Mouse (Mus musculus) c-Kit-positive CD71-negative TER-119-negative erythroid progenitor cells, embryonic 14.5 days (primary cell): ENCODE measurements around the gene Plcb3.
"Not testable (repeated sequence)": the region's sequence is repeated elsewhere in the genome, so short reads cannot be mapped to it uniquely, and the experiment has no call there.

Experiments
- DNase-seq: peaks from one replicate; pipeline ENCODE4 v3.0.0-alpha.2; 2013; ENCODE audit warnings: low read depth

Gene Plcb3

GRCm38 (mm10) chr19:6975537-6976521 is at the start of gene Plcb3:
Gene Plcb3 (minus strand): TSS chr19:6976470.
- DNase-seq: no peak

- DNase-seq: peak; percentile 67
These were observed 44.0 kb upstream of the Plcb3 start for GRCm38 (mm10) chr19:7020224-7020641.

GRCm38 (mm10) chr19:7019191-7019590 is 42.9 kb upstream of the Plcb3 start, which contains the start of gene Fermt3:
Gene Fermt3 (minus strand): TSS chr19:7019469.
- DNase-seq: peak; percentile 68

GRCm38 (mm10) chr19:7018546-7018945 is 42.3 kb upstream of the Plcb3 start:
- no peak for DNase-seq

GRCm38 (mm10) chr19:7017541-7018457 is 41.5 kb upstream of the Plcb3 start:
- DNase-seq: peak; percentile 70

- DNase-seq: no peak
These were observed 38.3 kb upstream of the Plcb3 start for GRCm38 (mm10) chr19:7014481-7015135.

GRCm38 (mm10) chr19:7013984-7014383 is 37.7 kb upstream of the Plcb3 start:
- no peak for DNase-seq

- no peak for DNase-seq
These were observed 36.2 kb upstream of the Plcb3 start for GRCm38 (mm10) chr19:7012426-7012825.

- DNase-seq: no peak
These were observed 30.8 kb upstream of the Plcb3 start for GRCm38 (mm10) chr19:7006892-7007593.

GRCm38 (mm10) chr19:6999360-7000063 is 23.2 kb upstream of the Plcb3 start:
- DNase-seq: no peak

- no peak for DNase-seq
These were observed 21.5 kb upstream of the Plcb3 start for GRCm38 (mm10) chr19:6997721-6998290.

GRCm38 (mm10) chr19:6996006-6996405 is 19.7 kb upstream of the Plcb3 start, which contains the start of the genes Nudt22 and Trpt1:
Gene Nudt22 (minus strand): TSS chr19:6996117.
Gene Trpt1 (plus strand): TSS chr19:6996131.
- peak; percentile 76 for DNase-seq

GRCm38 (mm10) chr19:6995255-6995991 is 19.2 kb upstream of the Plcb3 start:
- no peak for DNase-seq

- DNase-seq: no peak
These were observed 18.2 kb upstream of the Plcb3 start for GRCm38 (mm10) chr19:6994489-6994888.

GRCm38 (mm10) chr19:6994002-6994401 is 17.7 kb upstream of the Plcb3 start:
- no peak for DNase-seq

GRCm38 (mm10) chr19:6993011-6993770 is 16.9 kb upstream of the Plcb3 start:
- DNase-seq: no peak

- DNase-seq: peak; percentile 98
These were observed 16.0 kb upstream of the Plcb3 start, which contains the start of gene Dnajc4 for GRCm38 (mm10) chr19:6992011-6992858. Gene Dnajc4 (minus strand): TSS chr19:6992572.

- DNase-seq: not testable (repeated sequence)
These were observed 14.9 kb upstream of the Plcb3 start for GRCm38 (mm10) chr19:6991166-6991565.
